Mouse (Mus musculus): ENCODE data around the gene Hspa4. TPM values are rescaled to one million over a fixed set of nuclear protein-coding genes. Genes with fewer than 3 reads are reported as not detected.
"Not testable (repeated sequence)": the region's sequence is repeated elsewhere in the genome, so short reads cannot be mapped to it uniquely, and the experiment has no call there.

Hspa4 gene
- polyA plus RNA-seq, 1 experiment, result 49.3 TPM

DNA sequence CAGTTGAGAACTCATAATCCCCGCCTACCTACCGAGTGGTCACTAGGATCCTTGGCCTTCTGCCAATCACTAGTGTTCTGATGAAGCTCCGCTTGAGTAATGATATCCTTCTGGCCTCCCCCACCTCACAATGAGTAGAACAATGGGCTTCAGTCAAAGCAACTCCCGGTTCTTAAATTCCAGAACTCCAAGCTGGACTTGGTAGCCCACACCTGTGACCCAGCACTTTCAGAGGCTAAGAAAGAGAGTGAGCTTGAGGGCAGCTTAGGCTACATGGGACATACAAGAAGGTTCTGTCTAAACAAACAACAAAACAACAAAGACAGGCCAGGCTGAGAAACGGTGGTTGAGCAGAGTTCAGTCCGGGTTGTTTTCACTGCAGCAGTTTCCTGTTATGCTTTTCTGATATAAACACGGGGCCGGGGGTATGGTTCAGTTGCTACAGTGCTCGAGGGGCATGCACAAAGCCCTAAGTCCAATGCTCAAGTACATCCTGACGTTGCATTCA is 7.4 kb upstream of the Hspa4 start:
- no peak for DNase-seq (ENCODE audit: low spot score)

DNA sequence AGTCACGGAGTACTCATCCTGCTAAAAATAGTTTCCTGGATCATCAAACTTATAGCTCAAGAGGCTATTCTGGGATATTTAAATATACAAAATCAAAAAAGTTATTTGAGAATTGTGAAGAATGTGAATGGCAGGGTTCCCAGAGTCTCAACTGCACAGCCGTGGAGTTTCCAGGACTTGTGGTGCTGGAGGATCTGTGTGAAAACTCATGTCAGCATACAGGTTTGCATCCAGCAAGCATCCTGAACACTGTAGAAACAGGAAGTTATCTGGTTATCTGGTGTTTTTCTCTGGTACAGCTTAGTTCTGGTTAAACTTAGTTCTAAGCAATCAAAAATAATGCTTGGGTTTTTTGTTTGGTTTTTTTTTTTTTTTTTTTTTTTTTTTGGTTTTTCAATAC is 6.7 kb upstream of the Hspa4 start:
- no peak for DNase-seq (ENCODE audit: low spot score)

DNA sequence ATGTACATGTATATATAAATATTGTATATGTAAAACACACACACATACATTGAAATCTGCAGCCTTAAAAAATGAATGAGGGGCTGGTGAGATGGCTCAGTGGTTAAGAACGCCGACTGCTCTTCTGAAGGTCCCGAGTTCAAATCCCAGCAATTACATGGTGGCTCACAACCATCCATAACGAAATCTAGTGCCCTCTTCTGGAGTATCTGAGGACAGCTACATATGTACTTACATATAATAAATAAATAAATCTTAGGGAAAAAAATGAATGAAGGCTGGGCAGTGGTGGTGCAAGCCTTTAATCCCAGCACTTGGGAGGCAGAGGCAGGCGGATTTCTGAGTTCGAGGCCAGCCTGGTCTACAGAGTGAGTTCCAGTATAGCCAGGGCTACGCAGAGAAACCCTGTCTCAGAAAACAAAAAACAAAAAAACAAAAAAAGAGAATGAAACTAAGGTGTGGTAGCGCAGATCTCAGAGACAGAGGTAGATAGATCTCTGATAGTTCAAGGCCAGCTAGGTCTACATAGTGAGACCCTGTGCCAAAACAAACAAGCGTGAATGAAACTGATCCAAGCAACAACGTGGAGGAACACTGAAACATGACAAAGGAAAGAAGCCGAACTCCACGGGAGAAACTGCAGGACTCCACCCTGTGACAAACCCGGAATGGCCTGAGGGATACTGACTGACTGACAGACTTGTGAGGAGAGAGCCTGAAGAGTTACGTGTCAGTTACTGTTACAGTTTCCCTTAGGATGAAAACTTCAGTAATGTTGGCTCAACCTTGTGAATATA is 4.0 kb upstream of the Hspa4 start:
- DNase-seq (ENCODE audit: low spot score), result no peak

DNA sequence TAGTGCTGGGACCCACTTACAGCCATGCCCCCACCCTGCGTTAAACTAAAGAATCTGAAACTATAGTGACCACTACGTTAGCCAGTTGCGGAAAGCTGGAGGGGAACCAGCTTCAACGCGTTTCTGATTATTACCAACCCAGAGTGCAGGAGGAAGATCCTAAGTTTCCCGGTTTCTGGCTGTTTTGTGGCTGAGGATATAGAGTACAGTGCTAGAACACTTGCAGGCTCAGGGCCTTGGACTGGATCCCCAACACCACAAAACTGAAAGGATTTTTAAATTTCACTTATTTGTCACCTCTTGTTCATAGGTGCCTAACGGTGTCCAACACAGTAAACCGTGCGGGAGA is 884 bp upstream of the Hspa4 start:
- DNase-seq (ENCODE audit: low spot score), result no peak

DNA sequence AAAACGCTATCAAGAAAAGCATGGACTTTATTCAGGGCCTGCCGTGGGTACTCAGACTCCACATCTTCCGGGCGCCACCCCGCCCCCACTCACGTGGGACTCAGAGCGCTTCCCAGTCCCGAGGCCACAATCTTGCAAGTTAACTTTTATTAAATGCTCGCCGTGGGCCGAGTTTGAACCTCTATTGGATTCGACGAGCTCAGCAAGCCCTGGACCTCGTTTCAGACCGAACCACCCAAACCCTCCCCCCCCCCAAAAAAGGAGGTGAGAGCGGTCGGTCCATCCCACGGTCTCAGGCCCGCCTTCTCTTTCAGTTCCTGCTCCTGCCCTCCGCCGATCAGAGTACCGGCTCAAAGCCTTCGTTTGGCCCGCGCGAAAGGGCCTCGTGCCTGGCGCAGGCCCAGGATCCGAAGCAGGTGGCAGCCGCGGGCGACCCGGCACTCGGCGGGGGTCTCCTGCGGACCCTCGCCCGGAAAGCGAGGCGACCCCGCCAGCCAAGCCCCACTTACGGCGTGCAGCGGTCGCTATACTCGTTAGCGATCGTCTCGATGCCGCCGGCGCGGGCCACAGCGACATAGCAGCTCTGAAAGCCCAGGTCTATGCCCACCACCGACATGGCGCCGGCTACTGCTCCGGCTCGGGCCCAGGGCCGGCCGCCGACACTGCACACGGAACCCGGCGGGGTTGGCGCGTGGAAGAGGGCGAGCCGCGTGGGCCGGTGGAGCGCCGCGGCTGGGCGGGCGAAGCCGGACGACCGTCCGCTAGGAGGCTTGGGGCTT is 517 bp downstream of the Hspa4 start:
- DNase-seq (ENCODE audit: low spot score), result peak; percentile 51

DNA sequence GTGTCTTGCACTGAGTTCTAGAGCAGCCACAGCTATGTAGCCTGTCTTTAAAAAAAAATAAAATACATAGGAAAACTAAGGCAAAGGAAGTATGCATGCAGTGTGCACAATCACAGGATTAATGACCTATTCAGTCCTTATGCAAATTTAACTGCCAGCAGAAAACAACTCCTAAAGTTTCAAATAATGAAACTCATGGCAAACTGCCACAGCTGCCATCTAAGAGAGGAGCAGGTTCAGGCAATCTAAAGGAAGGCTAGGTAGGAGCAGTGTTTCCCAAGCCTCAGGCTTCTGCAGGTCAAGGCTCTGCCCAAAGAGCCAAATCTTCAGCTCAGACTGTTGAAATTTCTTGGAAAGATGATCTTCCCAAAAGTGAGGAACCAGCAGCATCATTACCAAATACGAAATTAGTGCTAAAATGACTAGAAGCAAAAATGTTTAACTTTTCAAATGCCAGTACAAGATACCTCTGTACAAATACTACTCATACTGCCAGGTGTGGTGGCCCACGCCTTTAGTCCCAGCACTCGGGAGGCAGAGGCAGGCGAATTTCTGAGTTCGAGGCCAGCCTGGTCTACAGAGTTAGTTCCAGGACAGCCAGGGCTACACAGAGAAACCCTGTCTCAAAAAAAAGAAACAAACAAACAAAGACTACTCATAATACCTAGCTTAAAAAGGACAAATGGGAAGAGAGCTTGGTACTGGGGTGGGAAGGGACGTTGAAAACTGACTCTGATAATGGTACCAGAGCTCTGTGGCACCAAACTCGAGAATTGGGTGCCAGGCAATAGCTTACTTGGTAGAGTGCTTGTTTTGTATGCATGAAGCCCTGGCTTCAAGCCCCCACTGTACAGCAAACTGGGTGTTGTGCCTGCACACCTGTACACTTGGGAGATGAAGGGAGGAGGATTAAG is 2.1 kb downstream of the Hspa4 start:
- DNase-seq (ENCODE audit: low spot score), result no peak

DNA sequence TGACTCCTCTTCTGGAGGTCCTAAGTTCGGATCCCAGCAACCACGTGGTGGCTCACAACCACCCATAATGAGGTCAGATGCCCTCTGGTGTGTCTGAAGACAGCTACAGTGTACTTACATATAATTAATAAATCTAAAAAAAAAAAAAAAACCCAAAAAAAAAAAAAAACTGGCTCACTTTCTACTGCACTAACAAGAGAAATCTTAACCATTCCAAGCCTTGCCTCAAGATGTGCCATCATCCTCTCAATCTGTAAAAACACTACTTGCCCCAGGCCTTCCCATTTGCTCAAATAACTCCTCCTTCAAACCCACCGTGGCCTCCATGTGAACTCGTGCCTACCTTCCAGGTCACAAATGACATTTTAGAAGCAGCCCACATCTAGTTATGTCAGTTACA is 3.4 kb downstream of the Hspa4 start:
- DNase-seq (ENCODE audit: low spot score), result no peak

DNA sequence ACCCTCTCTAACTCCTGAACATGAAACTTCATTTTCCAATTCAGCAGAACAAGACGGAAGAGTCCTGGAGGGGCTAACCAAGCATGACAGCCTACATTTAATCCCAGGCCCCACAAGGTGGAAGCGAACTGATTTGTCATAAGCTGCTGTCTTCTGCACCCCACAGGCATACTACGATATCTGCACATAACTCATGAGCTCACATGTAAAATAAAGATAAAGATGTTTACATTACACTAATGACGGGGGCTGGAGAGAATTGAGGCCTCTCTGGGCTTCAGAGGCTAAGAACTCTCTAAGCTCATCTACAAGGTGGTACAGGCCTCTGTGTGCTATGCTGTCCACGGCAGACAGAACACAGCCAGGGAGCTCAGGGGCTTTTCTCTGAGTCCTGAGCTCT is 5.8 kb downstream of the Hspa4 start:
- no peak for DNase-seq (ENCODE audit: low spot score)

DNA sequence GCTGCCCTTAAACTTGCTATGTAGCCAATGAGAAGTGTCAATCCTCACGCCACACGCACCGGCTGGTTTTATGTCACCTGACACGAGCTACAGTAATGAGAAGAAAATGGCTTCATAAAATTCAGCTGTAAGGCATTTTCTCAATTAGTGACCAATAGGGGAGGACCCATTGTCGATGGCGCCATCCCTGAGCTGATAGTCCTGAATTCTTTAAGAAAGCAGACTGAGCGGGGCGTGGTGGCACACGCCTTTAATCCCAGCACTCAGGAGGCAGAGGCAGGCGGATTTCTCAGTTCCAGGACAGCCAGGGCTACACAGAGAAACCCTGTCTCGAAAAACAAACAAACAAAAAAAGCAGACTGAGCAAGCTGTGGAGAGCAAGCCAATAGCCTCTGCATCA is 9.4 kb downstream of the Hspa4 start:
- no peak for DNase-seq (ENCODE audit: low spot score)

DNA sequence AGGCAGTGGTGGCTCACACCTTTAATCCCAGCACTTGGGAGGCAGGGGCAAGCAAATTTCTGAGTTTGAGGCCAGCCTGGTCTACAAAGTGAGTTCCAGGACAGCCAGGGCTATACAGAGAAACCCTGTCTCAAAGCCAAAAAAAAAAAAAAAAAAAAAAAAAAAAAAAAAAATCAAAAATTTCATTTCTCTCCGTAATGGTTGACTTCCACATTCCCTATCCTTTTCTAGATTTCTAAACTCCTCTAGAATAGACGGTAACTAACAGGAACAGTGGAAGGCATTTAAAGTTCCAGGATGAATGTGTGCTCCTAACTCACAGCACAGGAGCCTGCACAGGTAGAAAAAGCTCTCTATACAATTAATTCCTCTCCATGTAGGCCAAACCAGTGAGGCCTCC is 10.1 kb downstream of the Hspa4 start:
- DNase-seq (ENCODE audit: low spot score), result not testable (repeated sequence)

DNA sequence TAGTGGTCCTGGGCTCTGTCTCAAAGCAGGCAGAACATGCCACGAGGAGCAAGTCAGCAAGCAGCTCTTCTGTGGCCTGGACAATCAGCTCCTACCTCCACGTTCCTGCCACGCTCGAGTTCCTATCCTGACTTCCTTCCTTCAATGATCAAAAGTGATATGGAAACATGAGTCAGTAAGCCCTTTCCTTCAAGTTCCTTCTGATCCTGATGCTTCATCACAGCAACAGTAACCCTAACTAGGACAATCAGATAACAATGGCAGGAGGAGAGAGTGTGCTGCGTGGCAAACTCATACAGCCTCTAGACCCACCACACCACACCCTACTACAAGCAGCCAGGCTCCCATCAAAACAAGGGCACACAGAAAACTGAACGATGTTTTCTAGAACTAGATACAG is 14.4 kb downstream of the Hspa4 start:
- no peak for DNase-seq (ENCODE audit: low spot score)

DNA sequence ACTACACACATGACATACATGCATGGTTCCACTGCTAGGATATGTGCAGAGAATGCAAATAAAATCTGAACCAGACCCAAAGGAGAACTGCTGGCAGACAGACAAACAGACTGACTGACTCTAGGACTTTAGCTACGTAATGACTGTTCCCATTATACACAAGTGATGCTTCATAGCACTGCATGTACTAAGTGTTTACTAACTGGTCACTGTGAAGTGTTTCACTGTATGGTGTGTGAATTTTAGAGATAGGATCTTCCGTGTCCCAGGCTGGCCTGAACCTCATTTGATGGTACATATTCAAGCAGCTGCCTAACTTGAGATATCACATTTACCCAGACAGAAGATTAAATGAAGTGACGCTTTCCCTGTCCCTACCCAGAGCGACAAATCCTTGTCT is 21.8 kb downstream of the Hspa4 start:
- DNase-seq (ENCODE audit: low spot score), result no peak

DNA sequence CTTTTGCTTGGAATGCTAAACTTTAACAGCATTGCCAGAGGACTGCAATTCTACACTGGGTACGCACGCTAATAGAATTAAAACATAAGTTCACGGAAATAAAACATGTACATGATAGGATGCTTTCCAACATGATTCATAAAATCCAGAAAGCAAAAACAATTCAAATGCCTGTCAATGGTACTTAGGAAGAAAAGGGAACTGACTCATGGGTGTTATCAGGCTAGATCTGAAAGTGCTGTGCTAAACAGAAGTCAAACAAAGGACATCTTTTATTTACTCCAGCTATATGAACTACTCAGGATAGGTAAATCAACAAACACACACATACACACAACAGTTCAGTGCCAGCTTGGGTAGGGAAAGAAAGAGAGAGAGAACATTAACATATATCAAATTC is 24.9 kb downstream of the Hspa4 start:
- no peak for DNase-seq (ENCODE audit: low spot score)

DNA sequence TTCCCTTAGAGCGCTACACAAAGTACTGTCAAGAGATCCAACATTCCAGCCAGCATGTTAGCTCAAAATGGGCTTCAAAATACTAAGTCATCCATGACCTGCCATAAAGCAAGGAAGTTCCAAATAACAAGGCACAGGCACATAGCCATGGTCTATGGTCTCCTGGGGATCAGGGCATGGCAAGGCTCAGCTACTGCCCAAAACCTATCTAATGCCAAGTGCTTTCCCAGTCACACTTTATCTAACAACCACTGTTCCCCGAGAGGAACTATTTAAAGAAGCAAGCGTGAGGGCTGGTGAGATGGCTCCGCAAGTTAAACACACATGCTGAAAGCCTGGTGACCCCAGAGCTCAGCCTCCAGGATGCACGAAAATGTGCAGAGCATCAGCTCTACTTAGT is 26.9 kb downstream of the Hspa4 start:
- no peak for DNase-seq (ENCODE audit: low spot score)

DNA sequence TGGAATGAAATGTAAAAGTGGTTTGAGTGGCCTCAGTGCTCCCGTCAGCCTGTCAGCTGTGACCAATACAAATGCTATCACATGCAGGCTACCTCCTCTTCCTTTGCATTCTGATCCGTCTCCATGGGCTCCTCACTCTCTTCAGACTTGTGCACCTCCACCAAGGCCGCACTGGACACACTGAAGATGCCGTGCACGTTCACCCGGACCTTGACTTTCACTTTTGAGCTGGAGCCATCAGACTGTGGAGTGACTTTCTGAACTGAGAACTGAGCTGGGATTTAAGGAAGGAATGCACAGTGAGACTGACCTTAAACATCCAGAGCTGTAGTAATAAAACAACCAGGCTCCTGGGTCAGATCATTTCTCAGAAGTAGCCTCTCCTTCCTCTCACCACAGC is 30.7 kb downstream of the Hspa4 start:
- no peak for DNase-seq (ENCODE audit: low spot score)

DNA sequence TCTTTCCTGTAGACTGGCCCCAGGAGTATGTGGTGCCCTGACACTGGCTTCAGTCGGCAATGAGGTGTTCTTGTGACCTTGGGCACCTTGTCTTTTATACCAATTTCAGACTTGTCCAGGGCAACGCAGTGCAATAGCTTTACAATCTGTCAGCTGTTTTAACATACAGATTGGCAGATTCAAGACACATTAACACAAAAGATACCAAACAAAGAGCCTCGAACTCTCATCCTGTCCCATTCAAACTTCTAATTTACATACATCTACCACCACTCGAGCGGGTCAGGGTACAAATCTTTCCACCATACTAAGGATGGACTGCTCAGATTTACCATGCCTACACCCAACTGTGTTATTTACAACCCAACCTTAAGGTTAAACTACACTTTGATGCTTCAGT is 39.7 kb downstream of the Hspa4 start:
- DNase-seq (ENCODE audit: low spot score), result no peak

DNA sequence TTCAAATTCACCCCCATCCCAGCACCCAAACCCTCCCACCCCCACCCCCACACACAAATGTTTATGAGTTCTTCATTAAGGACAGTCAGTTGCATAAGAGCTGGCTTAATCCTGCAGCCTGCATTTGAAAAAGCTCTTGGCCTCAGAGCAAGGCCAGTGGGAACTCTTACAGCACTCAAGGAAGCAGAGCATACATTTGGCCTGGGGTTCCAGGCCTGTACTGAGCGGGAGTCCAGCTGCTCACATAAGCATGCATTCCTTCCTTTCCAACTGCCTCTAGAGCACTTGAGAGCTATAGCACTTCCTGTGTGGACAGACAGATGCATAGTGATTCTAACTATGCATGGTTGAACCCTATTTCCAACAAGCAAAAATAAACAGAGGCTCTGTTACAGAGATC is 40.2 kb downstream of the Hspa4 start:
- DNase-seq (ENCODE audit: low spot score), result no peak

DNA sequence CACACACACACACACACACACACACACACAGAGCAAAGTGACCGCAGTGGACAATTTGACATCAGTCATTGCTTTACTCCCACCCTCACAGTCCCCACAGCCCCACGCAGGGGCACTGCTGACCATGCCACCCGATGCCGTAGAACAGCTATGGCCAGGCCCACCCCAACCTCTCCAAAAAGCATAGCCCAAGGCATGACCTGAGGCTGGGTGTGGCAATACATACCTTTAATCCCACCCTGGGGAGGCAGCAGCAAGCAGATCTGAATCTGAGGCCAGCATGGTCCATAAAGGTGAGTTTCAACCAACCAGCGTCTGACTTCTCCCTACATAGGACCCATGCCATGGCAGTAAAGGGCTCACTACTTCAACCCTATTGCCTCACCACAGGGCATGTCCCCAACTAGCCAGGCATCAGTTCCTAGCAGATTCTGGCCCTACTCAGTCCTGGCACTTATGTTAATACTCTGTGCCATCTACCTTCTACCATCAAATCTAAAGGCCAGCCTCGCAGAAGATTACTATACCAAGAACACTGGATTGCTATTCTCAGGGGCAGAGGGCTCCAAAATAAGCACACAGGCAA is 41.1 kb downstream of the Hspa4 start:
- no peak for DNase-seq (ENCODE audit: low spot score)

DNA sequence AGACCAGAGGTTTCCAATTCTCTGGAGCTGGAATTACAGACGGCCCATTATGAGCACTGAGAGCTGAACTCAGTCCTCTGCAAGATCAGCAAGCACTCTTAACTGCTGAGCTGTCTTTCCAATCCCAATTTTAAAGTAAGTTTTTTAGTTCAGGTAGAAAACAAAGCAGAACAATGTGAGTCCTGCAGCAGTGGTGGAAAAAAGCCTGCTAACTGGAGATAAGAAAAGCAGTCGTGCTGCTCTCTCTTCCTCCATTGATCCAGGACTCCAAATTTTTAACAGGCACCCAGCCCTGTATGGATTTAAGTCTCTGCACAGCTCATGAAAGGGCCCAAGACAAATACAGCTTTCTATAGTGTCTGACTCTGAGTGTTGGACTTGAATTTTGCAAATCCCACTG is 43.3 kb downstream of the Hspa4 start:
- no peak for DNase-seq (ENCODE audit: low spot score)

DNA sequence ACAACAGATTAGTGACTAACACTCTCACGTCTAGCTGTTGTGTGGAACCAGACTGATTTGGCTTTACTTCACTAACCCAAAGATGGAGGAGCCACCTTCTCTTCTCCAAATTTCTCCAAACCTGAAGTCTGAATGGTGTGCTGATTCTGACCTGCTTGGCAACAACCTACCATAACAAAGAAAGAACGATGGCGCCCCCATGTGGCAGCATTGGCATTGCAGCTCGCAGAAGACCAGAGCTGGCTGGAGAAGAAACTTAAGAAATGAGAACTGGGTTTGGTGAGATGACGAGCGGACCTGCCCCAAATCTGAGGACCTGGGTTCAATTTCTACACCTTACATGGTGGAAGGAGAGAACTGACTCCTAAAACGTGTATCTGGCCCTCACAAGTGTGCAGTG is 45.3 kb downstream of the Hspa4 start:
- DNase-seq (ENCODE audit: low spot score), result peak; percentile 61

DNA sequence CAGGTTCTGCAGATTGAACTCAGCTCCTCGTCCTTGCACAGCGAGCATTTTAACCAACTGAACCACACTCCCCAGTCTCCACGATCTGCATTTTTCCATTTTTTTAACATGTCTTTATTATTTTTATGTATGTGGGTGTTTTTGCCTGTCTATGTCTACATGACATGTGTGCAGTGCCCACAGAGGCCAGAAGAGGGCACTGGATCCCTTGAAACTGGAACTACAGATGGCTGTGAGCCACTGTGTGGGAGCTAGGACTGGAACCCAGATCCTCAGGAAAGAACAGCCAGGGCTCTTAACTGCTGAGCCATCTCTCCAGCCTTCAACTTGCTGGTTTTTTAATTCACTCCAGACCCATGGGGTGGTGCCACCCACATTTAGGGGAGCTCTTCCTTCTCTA is 45.8 kb downstream of the Hspa4 start:
- no peak for DNase-seq (ENCODE audit: low spot score)

Measured in urinary bladder, adult 2 months (tissue).